Mouse (Mus musculus) embryo, embryonic 10.5 days (tissue): Measurements from ENCODE around the gene Gm16381.
A peak's percentile ranks its signal among the peaks of the same experiment; 100 is the strongest.
"Not testable (repeated sequence)": the region's sequence is repeated elsewhere in the genome, so short reads cannot be mapped to it uniquely, and the experiment has no call there.

ENCODE experiments used
- DNase-seq: peaks from one replicate; pipeline ENCODE4 v3.0.0-alpha.2; 2015; ENCODE audit warnings: low spot score

Gene Gm16381

DNA sequence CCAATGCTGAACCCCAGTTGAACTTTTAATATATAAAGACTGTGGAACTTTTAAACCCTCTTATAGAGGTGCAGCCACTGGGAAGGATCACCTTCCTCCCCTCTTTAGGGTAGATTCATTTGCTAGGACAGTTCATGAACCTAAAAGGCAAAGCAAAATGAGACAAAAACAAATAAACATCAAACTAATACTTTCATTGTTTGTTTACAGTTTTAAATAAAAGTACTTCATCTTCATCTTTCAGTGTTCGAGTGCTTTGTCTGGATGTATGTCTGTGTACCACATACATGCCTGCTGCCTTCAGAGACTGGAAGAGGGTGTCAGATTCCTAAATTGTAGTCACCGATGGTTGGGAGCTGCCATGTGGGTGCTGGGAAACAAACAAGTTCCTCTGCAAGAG is at the start of gene Gm16381:
Gm16381 (minus strand) TSS at position 101 of the 400 bp plus-strand sequence.
- DNase-seq: not testable (repeated sequence)

DNA sequence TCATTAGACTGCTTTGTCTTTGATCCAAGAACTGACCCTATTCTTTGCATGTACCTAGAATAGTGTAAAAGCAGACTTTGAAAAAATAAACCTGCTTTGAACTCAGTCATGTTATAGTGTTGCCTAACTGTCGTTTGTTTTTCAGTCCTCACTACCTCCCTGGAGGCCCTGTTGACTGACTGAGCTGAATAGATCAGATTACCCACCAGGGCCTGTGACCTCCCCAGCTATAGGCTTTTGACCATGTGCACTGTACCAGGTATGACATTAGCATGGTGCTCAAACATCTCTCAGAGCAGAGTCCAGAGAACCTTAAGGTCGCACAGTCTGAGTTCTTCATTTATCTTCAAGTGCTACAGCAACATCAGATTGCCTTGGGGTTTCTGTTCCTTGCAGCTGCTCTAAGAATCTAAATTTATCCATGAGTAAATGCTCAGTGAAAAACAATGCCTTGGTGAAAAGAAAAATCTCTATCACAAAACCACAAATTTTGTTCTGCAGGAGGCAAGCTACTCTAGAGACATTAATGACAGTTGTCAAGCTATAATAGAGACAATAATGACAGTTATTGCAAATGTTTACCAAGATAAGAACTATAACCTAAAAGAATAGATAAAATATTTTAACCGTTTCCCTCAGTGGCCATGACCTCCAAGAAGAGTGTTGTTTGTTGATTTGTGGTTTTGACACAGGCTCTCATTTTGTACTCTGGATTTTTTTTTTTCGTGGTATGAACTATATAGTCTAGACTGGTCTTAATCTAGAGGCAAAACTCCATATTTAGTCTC is 8.7 kb upstream of the Gm16381 start:
- not testable (repeated sequence) for DNase-seq

DNA sequence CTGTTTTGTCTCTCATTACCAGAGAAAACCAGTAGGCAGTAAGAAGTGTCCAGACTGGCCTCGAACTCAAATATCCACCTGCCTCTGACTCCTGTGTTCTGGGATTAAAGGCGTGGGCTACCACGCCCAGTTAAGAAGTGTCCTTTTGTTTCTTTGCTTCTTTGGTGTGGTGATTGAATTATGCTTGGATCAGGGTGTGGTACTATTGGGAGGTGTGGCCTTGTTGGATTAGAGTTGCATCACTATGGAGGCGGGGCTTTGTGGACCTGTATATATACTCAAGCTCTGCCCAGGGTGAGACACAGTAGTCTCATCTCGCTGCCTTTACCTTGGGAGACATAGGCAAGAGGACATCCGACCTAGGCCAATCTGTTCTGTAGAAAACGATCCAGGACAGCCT is 25.9 kb downstream of the Gm16381 start, which contains the start of gene Gm4027:
Gm4027 (plus strand) TSS at position 301 of the 400 bp plus-strand sequence.
- DNase-seq: not testable (repeated sequence)

DNA sequence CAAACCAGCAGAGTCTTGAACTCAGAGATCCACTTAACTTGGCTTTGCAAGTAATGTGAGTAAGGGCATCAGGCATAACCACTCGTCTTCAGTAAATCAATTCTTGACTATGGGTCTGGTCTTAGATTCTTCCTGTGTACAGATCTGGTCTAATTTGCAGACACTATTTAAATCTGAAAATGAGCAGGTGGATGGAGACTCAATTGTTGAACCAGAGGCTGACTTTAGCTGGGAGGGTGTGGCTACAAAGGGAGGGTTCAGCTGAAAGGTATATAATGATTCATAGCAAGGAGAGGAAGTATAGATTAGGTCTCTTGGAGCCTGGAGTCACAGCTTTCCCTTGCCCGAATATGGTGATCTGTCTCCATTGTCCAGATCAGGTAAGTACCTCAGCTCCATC is 42.0 kb downstream of the Gm16381 start, which contains the start of gene Oog1:
Oog1 (plus strand) TSS at position 301 of the 400 bp plus-strand sequence.
- not testable (repeated sequence) for DNase-seq

DNA sequence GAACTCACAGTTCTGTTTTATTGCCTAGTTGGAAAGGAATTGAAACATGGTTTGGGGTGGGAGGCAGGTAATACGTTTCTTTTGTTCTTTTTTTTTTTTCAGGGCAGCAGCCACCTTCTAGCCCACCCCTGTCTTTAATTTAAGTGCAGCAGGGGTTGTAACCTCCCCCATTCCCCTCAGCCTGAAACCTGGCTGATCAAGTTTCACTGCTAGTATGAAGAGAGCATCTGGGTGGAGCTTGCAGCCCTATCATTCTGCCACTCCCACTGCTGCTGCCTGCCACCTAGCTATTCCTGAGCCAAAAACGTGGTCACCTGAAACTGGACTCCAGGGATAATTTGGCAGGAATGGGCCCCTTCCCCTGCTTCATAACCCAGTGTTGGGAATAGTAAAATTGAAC is 43.0 kb downstream of the Gm16381 start:
- peak; percentile 2 for DNase-seq
